Mouse (Mus musculus): ENCODE results near the gene Dync2h1. TPM values are rescaled to one million over a fixed set of nuclear protein-coding genes. Genes with fewer than 3 reads are reported as not detected.
"Not testable (repeated sequence)": the region's sequence is repeated elsewhere in the genome, so short reads cannot be mapped to it uniquely, and the experiment has no call there.

The Dync2h1 gene
- polyA plus RNA-seq (2015; fragmentation: Nextera tagmentation; extraction: Ambion mirVana): 21.7 and 23.5 TPM in 2 replicates

GRCm38 (mm10) chr9:7184172-7184896, at the start of gene Dync2h1, which contains the start of gene Dcun1d5:
TSS of gene Dync2h1 (minus strand) at chr9:7184446.
TSS of gene Dcun1d5 (plus strand) at chr9:7184520.
- peak within 1 kb of the TSS; percentile 71 for H3K4me2 ChIP-seq
- H3K9ac ChIP-seq: peak within 1 kb of the TSS; percentile 89
- WGBS: under 1% methylated on average over 61 of the region's 62 CpGs
- no peaks in the 10 kb centered on the region for H3K27me3 ChIP-seq (replicated peaks)
- peak within 1 kb of the TSS; percentile 91 for H3K27ac ChIP-seq
- H3K4me3 ChIP-seq: peak within 1 kb of the TSS; percentile 83
- H3K9me3 ChIP-seq: no peaks in the 10 kb centered on the region
- peak; percentile 100 for ATAC-seq (replicated peaks)
- no peaks in the 10 kb centered on the region for H3K36me3 ChIP-seq (replicated peaks)
- H3K4me1 ChIP-seq: peaks cover 31% of the 10 kb centered on the region

DNA sequence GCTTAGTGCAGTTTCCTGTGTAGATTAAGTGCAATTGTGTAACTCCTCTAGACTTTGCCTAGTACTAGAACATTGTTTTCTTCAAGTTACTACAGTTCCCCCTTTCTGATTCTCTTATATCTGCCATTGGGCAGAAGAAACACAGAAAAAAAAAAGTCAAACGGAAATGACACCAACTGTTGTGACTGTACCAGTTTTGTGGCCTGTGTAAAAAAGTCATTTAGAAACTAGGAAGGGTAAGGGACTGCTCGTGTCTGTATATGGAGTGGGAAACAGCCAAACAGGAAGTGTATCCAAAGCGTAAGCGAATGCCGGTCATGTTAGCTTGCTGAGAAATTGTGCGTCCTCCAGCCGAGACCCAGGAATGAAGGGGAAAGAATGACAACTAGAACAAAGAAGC, 37.2 kb upstream of the Dync2h1 start:
- no peaks in the 10 kb centered on the region for H3K9me3 ChIP-seq
- H3K4me3 ChIP-seq: no peak overlapping the region
- no peak overlapping the region for H3K9ac ChIP-seq
- H3K27me3 ChIP-seq (replicated peaks): no peaks in the 10 kb centered on the region
- ATAC-seq (replicated peaks): no peak
- H3K27ac ChIP-seq: no peak overlapping the region
- H3K4me1 ChIP-seq: no peaks in the 10 kb centered on the region
- peaks cover 9% of the 10 kb centered on the region; the same call in 1 of the 2 replicates for H3K36me3 ChIP-seq (replicated peaks)
- no peak overlapping the region for H3K4me2 ChIP-seq
- 89% methylated on average over 7 of the region's 7 CpGs for WGBS

DNA sequence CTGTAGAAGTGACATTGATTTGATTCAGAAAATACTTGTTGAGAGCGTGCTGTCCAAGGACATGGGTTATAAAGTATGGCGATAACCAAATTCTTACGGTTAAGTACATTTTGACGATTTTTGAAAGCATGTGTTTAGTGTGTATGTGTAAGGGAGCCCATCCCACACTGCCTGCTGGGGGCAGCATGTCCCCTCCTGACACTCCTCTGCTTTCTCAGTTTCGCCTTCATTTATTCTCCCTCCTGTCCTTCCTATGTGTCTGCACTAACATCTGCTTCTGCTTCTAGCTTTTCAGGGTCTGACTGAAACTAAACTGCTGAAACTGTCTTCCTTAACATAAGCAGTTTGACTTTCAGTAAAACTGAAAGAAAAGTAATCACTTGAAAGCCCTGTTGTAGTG, 36.8 kb upstream of the Dync2h1 start:
- no peaks in the 10 kb centered on the region for H3K27me3 ChIP-seq (replicated peaks)
- peaks cover 9% of the 10 kb centered on the region; the same call in 1 of the 2 replicates for H3K36me3 ChIP-seq (replicated peaks)
- no peak overlapping the region for H3K4me2 ChIP-seq
- no peak overlapping the region for H3K4me3 ChIP-seq
- no peak for ATAC-seq (replicated peaks)
- H3K4me1 ChIP-seq: no peaks in the 10 kb centered on the region
- no peak overlapping the region for H3K27ac ChIP-seq
- H3K9ac ChIP-seq: no peak overlapping the region
- WGBS: 91% methylated on average over 5 of the region's 5 CpGs
- no peaks in the 10 kb centered on the region for H3K9me3 ChIP-seq

- 41% methylated on average over 2 of the region's 2 CpGs for WGBS
- H3K9me3 ChIP-seq: no peaks in the 10 kb centered on the region
- H3K9ac ChIP-seq: no peak overlapping the region
Observed at GRCm38 (mm10) chr9:7216240-7216639, 32.0 kb upstream of the Dync2h1 start.

GRCm38 (mm10) chr9:7190694-7191093, 6.4 kb upstream of the Dync2h1 start:
- H3K4me2 ChIP-seq; H3K27me3 ChIP-seq (replicated peaks); ATAC-seq (replicated peaks); H3K9ac ChIP-seq; H3K9me3 ChIP-seq; H3K27ac ChIP-seq; H3K36me3 ChIP-seq (replicated peaks); H3K4me3 ChIP-seq: not testable (repeated sequence)
- 94% methylated on average over 3 of the region's 3 CpGs for WGBS
- H3K4me1 ChIP-seq: peaks cover 14% of the 10 kb centered on the region

More at GRCm38 (mm10) chr9:7216240-7216639, 32.0 kb upstream of the Dync2h1 start:
- no peak overlapping the region for H3K4me2 ChIP-seq
- no peak overlapping the region for H3K4me3 ChIP-seq
- no peaks in the 10 kb centered on the region for H3K4me1 ChIP-seq
- H3K36me3 ChIP-seq (replicated peaks): peaks cover 18% of the 10 kb centered on the region
- H3K27ac ChIP-seq: no peak overlapping the region
- no peaks in the 10 kb centered on the region for H3K27me3 ChIP-seq (replicated peaks)
- ATAC-seq (replicated peaks): no peak

DNA sequence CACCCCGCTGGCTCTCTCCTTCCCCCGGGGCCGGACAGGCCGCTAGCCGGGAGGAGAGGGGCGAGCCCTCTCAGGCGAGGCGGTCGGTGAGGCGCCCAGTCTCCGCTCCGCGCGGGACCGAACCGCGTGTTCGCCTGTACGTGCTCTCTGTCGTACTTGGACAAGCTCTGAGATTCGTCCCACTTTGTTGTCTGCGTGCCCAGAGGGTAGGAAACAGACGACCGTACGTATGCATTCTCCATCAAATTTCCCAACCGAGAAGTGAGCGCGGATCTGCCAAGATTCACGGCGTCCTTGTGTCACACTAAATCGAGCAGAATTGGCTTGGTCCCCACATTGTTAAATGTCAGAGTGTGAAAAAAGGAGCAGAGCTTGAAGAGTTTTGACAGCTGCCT, 648 bp upstream of the Dync2h1 start:
- Histone ChIP-seq H3K4me3 (peak overlapping the region; percentile 83), H3K9me3 (no peaks in the 10 kb centered on the region), H3K9ac (peak overlapping the region; percentile 89), H3K4me1 (peaks cover 31% of the 10 kb centered on the region), H3K4me2 (peak overlapping the region; percentile 71), H3K27me3 (replicated peaks) (no peaks in the 10 kb centered on the region), H3K36me3 (replicated peaks) (no peaks in the 10 kb centered on the region; the same call in 1 of the 2 replicates), H3K27ac (peak overlapping the region; percentile 91)
- WGBS: under 1% methylated on average over 31 of the region's 31 CpGs
- ATAC-seq (replicated peaks): peak; percentile 83

GRCm38 (mm10) chr9:7176618-7177610, 7.3 kb downstream of the Dync2h1 start:
- Histone ChIP-seq H3K4me2 (peak overlapping the region; percentile 96), H3K4me3 (peak overlapping the region; percentile 76), H3K27me3 (replicated peaks) (no peaks in the 10 kb centered on the region), H3K4me1 (peaks cover 12% of the 10 kb centered on the region), H3K9ac (peak overlapping the region; percentile 58), H3K9me3 (no peaks in the 10 kb centered on the region), H3K36me3 (replicated peaks) (0 out of 2 replicates have a peak, but pooled peaks cover 4% of the 10 kb centered on the region), H3K27ac (peak overlapping the region; percentile 65)
- ATAC-seq (replicated peaks): peak; percentile 100
- 8% methylated on average over 41 of the region's 41 CpGs for WGBS

- Histone ChIP-seq H3K36me3 (replicated peaks) (peaks cover 14% of the 10 kb centered on the region; the same call in 1 of the 2 replicates), H3K27me3 (replicated peaks) (no peaks in the 10 kb centered on the region), H3K9me3 (no peaks in the 10 kb centered on the region), H3K27ac (no peak overlapping the region), H3K4me2 (no peak overlapping the region), H3K9ac (no peak overlapping the region), H3K4me1 (peaks cover 12% of the 10 kb centered on the region), H3K4me3 (no peak overlapping the region)
- 98% methylated on average over 1 of the region's 1 CpGs for WGBS
- ATAC-seq (replicated peaks): no peak
Observed at GRCm38 (mm10) chr9:7173756-7174155, 10.5 kb downstream of the Dync2h1 start.

DNA sequence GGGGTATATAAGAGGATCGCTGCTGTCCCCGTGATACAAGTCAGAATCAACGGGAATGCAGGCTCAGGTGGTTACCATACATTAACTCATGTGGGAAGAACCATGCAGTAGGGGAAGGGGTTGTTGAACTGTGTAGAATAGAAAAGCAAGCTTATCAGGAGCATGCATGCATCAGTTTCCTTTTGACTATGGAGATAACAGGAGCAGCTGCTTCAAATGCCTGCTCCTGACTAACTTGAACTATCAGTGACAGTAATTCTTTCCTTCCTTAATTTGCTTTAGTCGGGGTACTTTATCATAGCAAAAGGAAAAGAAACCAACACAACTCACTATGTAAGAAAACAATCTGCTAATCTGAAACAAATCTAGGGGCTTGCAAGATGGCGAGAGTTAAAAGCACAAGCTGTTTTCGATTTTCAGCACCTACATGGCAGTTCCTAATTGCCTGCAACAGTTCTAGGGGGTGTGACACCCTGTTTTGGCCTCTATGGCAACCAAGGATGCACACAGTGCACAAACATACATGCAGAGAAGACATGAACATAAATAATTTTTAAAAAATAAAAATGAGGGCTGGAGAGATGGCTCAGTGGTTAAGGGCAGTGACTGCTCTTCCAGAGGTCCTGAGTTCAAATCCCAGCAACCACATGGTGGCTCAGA, 16.8 kb downstream of the Dync2h1 start:
- Histone ChIP-seq H3K4me2 (no peak overlapping the region), H3K27ac (no peak overlapping the region), H3K9me3 (no peaks in the 10 kb centered on the region), H3K36me3 (replicated peaks) (peaks cover 30% of the 10 kb centered on the region; the same call in 1 of the 2 replicates), H3K4me1 (no peaks in the 10 kb centered on the region), H3K27me3 (replicated peaks) (no peaks in the 10 kb centered on the region), H3K4me3 (no peak overlapping the region), H3K9ac (no peak overlapping the region)
- ATAC-seq (replicated peaks): no peak
- WGBS: 88% methylated on average over 6 of the region's 6 CpGs

DNA sequence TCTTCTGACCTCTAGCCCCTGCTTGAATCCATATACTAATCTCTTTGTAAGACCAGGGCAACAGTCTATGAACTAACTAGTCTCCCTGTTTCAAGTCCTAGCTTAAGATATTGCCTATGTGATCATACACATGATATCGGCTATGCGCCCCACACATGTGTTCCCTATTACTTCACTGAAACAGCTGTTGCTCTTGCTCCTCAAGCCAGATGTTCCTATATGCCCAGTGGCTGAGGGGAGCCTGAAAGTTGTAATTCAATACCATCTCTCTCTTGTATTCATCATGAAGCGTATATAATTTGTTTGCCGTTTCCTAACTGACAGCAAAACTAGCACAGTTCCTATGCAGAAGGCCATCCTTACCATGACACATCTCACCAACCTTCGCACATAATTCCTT, 23.6 kb downstream of the Dync2h1 start:
- Histone ChIP-seq H3K27ac (no peak overlapping the region), H3K4me2 (no peak overlapping the region), H3K9me3 (no peaks in the 10 kb centered on the region), H3K4me3 (no peak overlapping the region), H3K4me1 (no peaks in the 10 kb centered on the region), H3K36me3 (replicated peaks) (peaks cover 34% of the 10 kb centered on the region; the same call in 1 of the 2 replicates), H3K27me3 (replicated peaks) (no peaks in the 10 kb centered on the region), H3K9ac (no peak overlapping the region)
- WGBS: 94% methylated on average over 5 of the region's 5 CpGs
- ATAC-seq (replicated peaks): no peak

GRCm38 (mm10) chr9:7159718-7160117, 24.5 kb downstream of the Dync2h1 start:
- no peak overlapping the region for H3K4me3 ChIP-seq
- no peak for ATAC-seq (replicated peaks)
- peaks cover 29% of the 10 kb centered on the region; the same call in 1 of the 2 replicates for H3K36me3 ChIP-seq (replicated peaks)
- H3K27ac ChIP-seq: no peak overlapping the region
- H3K9ac ChIP-seq: no peak overlapping the region
- H3K4me2 ChIP-seq: no peak overlapping the region
- WGBS: 85% methylated on average over 3 of the region's 3 CpGs
- no peaks in the 10 kb centered on the region for H3K4me1 ChIP-seq
- no peaks in the 10 kb centered on the region for H3K9me3 ChIP-seq
- H3K27me3 ChIP-seq (replicated peaks): no peaks in the 10 kb centered on the region
